Mouse (Mus musculus) cerebellum, adult 11 months (tissue): ENCODE measurements around the gene Smg7.

ENCODE experiments used
- DNase-seq: peaks from one replicate; pipeline ENCODE4 v3.0.0; 2022

Gene Smg7

GRCm38 (mm10) chr1:152838841-152839240 is 63.6 kb downstream of the Smg7 start:
- DNase-seq, result no peak

DNA sequence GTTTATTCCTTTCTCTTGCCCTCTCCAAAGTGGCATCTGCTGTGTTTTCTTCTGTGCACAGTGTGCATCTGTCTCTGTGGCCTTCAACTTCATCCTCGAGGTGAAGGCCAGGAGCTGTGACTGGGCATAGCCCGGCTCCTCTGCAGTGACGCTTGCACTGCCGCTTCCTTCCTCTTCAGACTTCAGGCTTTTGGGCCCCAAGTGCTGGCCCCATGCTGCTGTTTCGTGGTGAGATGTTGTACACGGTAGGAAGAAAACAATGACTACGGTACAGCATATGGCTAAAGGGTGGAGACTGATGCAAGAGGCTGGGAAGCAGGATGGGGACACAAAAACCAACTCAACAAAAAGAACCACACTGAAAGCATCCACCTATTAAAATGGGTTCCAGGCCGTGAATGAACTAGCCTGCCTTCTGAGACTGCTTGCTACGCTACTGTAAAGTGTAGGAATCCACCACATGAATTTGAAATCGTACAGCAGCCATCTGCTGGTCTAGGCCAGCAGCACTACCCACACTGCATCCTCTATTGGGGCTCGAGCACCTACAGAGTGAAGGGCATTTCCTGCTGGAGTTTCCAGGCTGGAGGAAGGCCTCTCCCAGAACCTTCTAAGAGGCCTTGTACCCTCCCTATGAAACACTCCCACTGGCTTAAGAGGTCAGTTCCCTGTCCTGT is 64.3 kb downstream of the Smg7 start:
- no peak for DNase-seq

DNA sequence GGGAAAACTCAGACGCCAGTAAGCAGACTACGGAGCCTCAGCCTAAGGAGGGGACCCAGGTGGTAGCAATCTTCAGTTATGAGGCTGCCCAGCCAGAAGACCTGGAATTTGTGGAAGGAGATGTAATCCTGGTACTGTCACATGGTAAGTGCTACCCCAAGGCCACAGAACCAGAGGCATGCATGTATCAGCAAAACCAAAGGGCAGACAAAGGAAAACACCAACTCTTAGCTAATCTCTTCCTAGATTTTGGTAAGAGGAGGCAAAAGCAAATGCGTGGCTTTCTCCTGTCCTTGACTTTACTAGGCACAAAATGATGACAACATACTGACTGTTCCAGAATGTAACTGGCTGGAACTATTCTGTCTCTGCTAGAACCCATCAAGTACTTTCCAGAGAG is 67.4 kb downstream of the Smg7 start:
- no peak for DNase-seq

DNA sequence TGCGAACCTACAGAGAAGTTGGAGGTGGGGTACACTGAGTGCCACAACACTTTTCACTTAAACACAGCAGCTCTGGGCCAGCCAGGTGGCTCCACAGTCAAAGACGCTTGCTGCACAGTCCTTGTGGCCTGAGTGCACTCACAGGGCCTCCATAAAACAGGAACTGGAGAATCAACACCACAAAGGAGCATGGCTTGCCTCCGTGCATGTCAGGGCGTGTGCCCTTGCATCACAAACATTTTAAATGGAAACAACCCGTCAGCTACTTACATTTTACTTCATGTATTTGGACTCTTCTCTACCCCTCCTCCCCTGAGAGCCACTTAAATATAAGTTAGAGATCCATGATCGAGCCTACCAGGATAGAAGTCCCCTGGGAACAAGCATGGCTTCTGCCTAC is 70.1 kb downstream of the Smg7 start:
- DNase-seq, result no peak

- DNase-seq, result no peak
These were observed 70.8 kb downstream of the Smg7 start for GRCm38 (mm10) chr1:152831619-152832018.

GRCm38 (mm10) chr1:152831003-152831402 is 71.4 kb downstream of the Smg7 start:
- DNase-seq, result no peak

DNA sequence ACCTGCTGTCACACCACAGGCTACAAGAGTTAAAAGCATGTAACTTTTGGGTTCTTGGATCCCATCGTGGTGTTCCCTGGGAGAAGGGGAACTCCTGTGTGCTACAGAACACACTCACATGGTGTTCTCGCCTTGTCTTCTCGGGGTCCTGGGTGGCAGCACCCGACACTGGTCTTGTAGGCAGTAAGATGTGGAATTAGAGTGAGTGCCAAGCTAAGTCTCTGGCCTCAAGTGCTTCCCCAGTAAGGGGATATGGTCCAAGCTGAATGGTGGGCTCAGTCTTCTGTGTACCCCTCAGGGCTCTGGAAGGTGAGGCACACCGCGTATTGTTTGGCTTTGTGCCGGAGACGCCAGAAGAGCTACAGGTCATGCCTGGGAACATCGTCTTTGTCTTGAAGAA is 72.4 kb downstream of the Smg7 start:
- no peak for DNase-seq

- DNase-seq, result no peak
These were observed 73.7 kb downstream of the Smg7 start for GRCm38 (mm10) chr1:152828637-152829355.

GRCm38 (mm10) chr1:152828168-152828567 is 74.3 kb downstream of the Smg7 start:
- no peak for DNase-seq

DNA sequence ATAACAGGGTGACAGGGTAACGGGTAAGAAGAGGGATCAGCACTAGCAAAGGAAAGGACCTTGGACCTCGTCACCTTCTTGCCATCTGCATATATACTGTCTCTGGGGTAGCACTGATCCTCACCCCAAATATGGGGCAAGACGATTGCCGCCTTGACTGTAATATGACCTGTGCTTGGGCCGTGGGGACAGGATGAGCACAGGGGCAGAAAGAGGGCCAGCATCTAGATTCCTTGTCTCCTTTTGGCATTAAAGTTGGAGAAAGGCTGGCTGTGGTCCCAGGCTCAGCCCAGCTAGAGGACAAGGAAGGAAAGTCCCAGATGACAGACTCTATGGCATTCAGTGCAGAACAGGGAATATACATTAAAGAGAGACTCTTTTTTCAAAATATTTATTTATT is 76.0 kb downstream of the Smg7 start:
- DNase-seq, result no peak

GRCm38 (mm10) chr1:152824206-152824605 is 78.2 kb downstream of the Smg7 start:
- DNase-seq, result no peak

- DNase-seq, result no peak
These were observed 80.7 kb downstream of the Smg7 start for GRCm38 (mm10) chr1:152821746-152822145.

GRCm38 (mm10) chr1:152820911-152821695 is 81.3 kb downstream of the Smg7 start:
- no peak for DNase-seq

- DNase-seq, result no peak
These were observed 82.9 kb downstream of the Smg7 start for GRCm38 (mm10) chr1:152819558-152819957.

- no peak for DNase-seq
These were observed 84.7 kb downstream of the Smg7 start for GRCm38 (mm10) chr1:152817794-152818193.

DNA sequence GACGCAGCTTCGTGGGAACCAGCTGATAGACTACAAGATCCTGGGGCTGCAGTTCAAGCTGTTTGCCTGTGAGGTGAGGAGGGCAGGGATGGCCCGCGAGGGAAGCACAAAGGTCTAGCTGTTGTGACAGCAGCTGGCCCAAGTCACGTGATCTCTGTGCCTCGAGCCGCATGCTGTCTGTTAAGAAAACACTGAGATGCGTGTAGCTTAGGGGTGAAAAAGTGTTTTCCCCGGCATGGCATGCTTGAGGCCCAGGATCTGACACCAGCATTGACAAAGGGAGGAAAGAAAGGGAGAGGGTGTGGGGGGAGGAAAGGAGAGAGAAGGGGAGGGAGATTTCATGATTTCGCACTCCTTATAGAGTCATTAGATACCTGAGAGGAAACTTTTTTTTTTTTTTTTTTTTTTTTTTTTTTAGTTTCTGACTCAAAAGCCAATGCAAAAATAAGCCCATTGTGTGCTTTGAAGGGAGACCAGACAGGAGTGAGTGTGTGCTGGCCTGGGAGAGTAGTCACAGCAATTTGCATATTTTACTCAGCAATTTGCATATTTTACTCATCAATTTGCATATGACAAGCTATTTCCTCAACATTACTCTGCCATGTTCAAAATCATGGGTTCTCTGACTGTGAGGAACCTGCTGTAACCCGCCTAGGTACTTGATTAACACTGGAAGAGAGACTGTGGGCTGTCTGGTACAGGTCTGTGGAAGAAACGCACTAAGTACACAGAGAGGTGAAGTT is 85.2 kb downstream of the Smg7 start:
- no peak for DNase-seq

DNA sequence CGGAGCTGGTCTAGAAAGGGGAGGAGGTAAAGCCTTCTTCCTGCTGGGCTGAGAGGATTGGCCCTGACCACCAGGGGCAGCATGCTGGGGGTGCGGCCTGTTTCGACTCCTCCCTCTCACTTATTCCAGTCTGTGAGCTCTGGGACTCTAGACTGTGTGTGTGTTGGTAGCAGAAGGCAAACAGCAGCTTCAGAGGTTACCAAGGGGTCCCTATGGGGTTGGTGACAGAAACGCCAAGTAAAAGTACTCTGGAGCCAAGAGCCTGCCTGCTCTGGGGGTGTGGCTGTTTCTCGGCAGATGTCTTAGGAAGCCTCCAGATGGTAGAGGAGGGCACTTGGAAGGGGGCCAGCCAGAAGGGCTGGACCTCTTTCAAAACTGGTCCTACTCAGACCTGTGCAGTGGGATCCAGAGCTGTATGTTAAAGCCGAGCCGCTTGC is 87.2 kb downstream of the Smg7 start:
- DNase-seq, result peak; percentile 12

DNA sequence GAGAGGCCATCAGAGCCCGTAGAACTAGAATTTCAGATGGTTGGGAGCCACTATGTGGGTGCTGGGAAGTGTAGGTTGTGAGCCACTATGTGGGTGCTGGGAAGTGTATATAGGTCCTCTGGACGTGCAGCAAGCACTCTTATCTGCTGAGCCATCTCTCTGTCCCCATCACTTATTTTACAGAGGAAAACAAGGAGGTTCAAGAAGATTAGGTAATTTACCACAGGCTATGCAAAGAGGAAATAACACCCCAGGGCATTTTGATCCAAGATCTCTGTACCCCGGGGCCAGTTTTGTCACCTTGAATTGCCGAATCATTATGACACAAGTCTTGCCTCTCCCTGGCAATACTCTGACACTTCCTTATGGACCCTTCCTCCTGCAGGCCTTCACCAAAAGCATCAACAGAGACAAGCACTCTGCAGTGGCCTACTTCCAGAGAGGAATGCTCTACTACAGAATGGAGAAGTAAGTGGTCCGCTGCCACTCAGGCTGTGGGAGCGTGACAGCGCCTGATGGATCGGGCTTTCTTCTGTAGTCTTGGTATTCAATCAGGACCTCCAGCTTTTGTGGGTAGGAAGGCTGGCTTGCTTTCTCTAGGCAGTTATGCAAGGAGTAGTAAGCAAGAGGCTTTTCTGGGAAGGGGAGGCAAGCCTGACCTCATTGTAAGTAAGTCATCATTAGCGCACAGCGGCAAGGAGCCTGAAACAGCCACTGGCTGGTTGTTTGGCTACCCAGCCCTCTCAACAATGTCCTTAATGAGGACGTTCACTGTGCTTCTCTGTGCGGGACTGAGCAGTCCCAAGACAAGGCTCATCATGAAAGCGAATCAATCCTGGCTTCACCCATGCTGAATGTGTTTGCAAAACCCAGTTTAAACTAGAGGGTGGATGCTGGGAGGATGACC is 91.7 kb downstream of the Smg7 start:
- DNase-seq, result no peak

GRCm38 (mm10) chr1:152809541-152810252 is 92.7 kb downstream of the Smg7 start:
- DNase-seq, result no peak

- no peak for DNase-seq
These were observed 94.1 kb downstream of the Smg7 start for GRCm38 (mm10) chr1:152808392-152808680.

DNA sequence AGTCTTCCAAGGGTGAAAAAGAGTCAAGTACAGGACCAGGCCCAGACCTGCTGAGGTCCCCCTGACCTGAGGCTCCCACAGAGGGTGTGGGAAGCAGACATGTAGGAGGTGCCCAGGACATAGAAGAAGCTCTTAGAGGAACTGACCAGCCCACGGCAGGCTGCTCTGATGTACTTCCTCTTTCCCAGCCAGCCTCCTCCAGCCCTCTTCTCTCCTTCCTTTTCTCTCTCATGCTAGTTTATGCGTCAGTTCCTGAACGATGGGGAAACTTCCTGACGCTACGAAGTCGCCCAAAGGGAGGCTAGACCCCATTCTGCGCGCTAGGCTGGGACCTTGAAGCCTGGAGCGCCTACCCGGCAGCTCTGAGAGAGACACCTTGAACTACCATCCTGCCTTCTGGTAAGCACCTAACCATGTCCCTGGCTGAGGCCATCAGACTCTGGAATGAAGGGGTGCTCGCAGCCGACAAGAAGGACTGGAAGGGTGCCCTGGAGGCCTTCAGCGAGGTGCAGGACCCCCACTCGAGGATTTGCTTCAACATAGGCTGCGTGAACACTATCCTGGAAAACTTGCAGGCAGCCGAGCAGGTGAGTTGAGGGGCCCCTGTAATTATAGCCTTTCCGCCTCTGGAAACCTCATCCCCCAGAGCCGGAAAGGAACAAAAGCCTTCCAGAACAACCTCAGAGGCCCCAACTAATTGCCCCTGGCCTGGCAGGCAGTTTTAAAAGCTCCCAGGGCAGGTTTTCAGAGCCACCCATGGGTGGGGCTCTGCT is 94.6 kb downstream of the Smg7 start:
- no peak for DNase-seq
